19 mouse cellular contexts compared by ENCODE assay signal in the genomic region with DNA sequence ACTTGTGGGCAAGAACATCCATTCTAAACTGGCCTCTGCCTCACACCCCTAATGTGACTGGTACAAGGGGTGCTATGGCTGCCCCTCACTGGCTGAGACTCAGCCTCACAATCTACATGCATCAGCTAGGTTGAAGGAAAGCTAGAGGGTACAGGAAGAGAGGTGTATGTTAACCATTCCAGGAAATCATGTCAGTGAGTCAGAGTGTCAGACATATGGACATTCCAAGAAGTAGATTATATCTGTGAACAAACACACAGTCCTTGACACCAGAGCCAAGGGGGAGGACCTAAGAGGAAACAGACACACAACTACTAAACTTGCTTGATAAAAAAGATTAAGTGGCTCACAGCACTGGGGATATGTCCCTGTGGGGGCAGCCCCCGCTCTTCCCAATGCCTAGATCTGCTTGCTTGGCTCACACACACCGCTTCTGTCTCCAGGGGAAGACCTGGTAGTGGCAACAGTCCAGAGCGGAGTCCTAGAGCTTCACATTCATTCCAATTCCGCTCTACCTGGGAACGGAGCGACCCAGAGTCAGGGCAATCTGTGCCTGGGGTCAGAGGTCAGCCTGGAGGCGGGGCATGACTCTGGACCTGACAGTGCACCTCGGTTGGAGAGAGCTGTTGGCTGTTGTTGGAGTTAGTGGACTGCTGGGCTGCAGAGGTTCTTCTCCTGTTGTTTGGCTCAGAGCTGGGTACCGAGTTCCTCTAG. TPM values are rescaled to one million over a fixed set of nuclear protein-coding genes. Genes with fewer than 3 reads are reported as not detected.
DNase-seq lines count a peak whose midpoint lies in the region; ATAC-seq and TF ChIP-seq lines count a peak whose summit lies in the region.
"Had no signal": no experiment of that assay in that cellular context is flagged by ENCODE, and none has a peak within 500 bp of the region (broad histone marks: within the 10 kb centered on the region; RNA-seq: fewer than 3 reads in every experiment).

No protein-coding gene starts in this region.

- H3K36me3 ChIP-seq in heart, embryonic 10.5 days, result no peaks in the 10 kb centered on the region
- no peaks in the 10 kb centered on the region for H3K36me3 ChIP-seq in E14TG2a.4 (ENCODE audit: insufficient read depth, low read length)
- no peaks in the 10 kb centered on the region for H3K36me3 ChIP-seq in intestine, postnatal 0 days (ENCODE audit: control insufficient read depth, insufficient read depth)
- no peaks in the 10 kb centered on the region for H3K36me3 ChIP-seq in liver, embryonic 14.5 days (replicated peaks; ENCODE audit: control insufficient read depth, insufficient read depth, low read depth)
- H3K36me3 ChIP-seq: embryonic facial prominence, embryonic 12.5 days; forebrain, embryonic 12.5 days; midbrain, embryonic 10.5 days had no signal

- intact Hi-C loops in heart, postnatal 10 days (cut with DNase I), result no loop called here
- intact Hi-C loops in left cerebral cortex, postnatal 14 days (cut with DNase I), result no loop called here

- H3K9ac ChIP-seq in intestine, postnatal 0 days (ENCODE audit: low read depth, low read length), result peak overlapping the region; percentile 22; the same call in 1 of the 2 replicates
- H3K9ac ChIP-seq in liver, embryonic 14.5 days (replicated peaks), result no peak overlapping the region
- H3K9ac ChIP-seq: embryonic facial prominence, embryonic 12.5 days; forebrain, embryonic 12.5 days had no signal

- H3K4me1 ChIP-seq in heart, embryonic 10.5 days, result peaks cover 14% of the 10 kb centered on the region
- H3K4me1 ChIP-seq in E14TG2a.4 (replicated peaks; ENCODE audit: low read depth, low read length), result peaks cover 49% of the 10 kb centered on the region
- H3K4me1 ChIP-seq in intestine, postnatal 0 days (replicated peaks; ENCODE audit: control insufficient read depth, insufficient read depth, low read length), result no peaks in the 10 kb centered on the region
- peaks cover 0 to 10% of the 10 kb centered on the region in 2 experiments; a peak in 2 of 4 replicates for H3K4me1 ChIP-seq in liver, embryonic 14.5 days (replicated peaks; ENCODE audit: control insufficient read depth in 2 of 2, insufficient read depth in 2 of 2, low read length in 1 of 2)
- H3K4me1 ChIP-seq: embryonic facial prominence, embryonic 12.5 days had no signal

- H3K27me3 ChIP-seq in heart, embryonic 10.5 days (ENCODE audit: insufficient read depth, poor library complexity, severe bottlenecking), result no peaks in the 10 kb centered on the region
- no peaks in the 10 kb centered on the region for H3K27me3 ChIP-seq in E14TG2a.4 (ENCODE audit: insufficient read depth, low read length)
- no peaks in the 10 kb centered on the region for H3K27me3 ChIP-seq in intestine, postnatal 0 days (replicated peaks; ENCODE audit: control insufficient read depth, insufficient read depth, low read length)
- H3K27me3 ChIP-seq in liver, embryonic 14.5 days (ENCODE audit: control insufficient read depth, insufficient read depth, low read length), result no peaks in the 10 kb centered on the region
- H3K27me3 ChIP-seq: embryonic facial prominence, embryonic 12.5 days; forebrain, embryonic 12.5 days had no signal

- no peaks in the 10 kb centered on the region for H3K9me3 ChIP-seq in heart, embryonic 10.5 days
- peaks cover 7% of the 10 kb centered on the region for H3K9me3 ChIP-seq in E14TG2a.4 (ENCODE audit: low read length)
- H3K9me3 ChIP-seq in intestine, postnatal 0 days (ENCODE audit: control insufficient read depth), result no peaks in the 10 kb centered on the region
- no peaks in the 10 kb centered on the region for H3K9me3 ChIP-seq in liver, embryonic 14.5 days (ENCODE audit: control insufficient read depth, low read length)
- H3K9me3 ChIP-seq: embryonic facial prominence, embryonic 12.5 days; forebrain, embryonic 12.5 days; midbrain, embryonic 10.5 days had no signal

- no peak overlapping the region for H3K4me2 ChIP-seq in intestine, postnatal 0 days (replicated peaks; ENCODE audit: low read depth)
- no peak overlapping the region for H3K4me2 ChIP-seq in liver, embryonic 14.5 days (ENCODE audit: low read depth)
- H3K4me2 ChIP-seq: embryonic facial prominence, embryonic 12.5 days; forebrain, embryonic 12.5 days had no signal

- peak overlapping the region; percentile 44; the same call in 1 of the 2 replicates for H3K27ac ChIP-seq in heart, embryonic 10.5 days
- H3K27ac ChIP-seq in intestine, postnatal 0 days (ENCODE audit: low read depth, low read length), result peak overlapping the region; percentile 41; the same call in 1 of the 2 replicates
- no peak overlapping the region for H3K27ac ChIP-seq in liver, embryonic 14.5 days
- H3K27ac ChIP-seq: embryonic facial prominence, embryonic 12.5 days; forebrain, embryonic 12.5 days; midbrain, embryonic 10.5 days had no signal

- no peak for DNase-seq in heart, embryonic 10.5 days (ENCODE audit: low spot score)
- no peak for DNase-seq in heart, postnatal 10 days
- DNase-seq in liver, embryonic 14.5 days (ENCODE audit: low read depth in 3 of 3, low spot score in 3 of 3), result no peak
- DNase-seq in frontal cortex, postnatal 14 days (ENCODE audit: low spot score in 2 of 2), result no peak
- DNase-seq in adrenal gland, postnatal 4 days (ENCODE audit: low spot score in 2 of 2), result no peak
- DNase-seq in left cerebral cortex, postnatal 14 days (ENCODE audit: low spot score in 2 of 2), result no peak
- DNase-seq: adrenal gland, postnatal 14 days; cerebellum, adult 2 months; gastrocnemius, postnatal 14 days; lung, adult 18-20 months; thymus, postnatal 14 days had no signal

- no peak overlapping the region for H3K4me3 ChIP-seq in heart, embryonic 10.5 days
- H3K4me3 ChIP-seq in E14TG2a.4 (replicated peaks; ENCODE audit: low read length), result peak overlapping the region; percentile 50
- no peak overlapping the region for H3K4me3 ChIP-seq in intestine, postnatal 0 days (ENCODE audit: low read depth, low read length)
- no peak overlapping the region for H3K4me3 ChIP-seq in liver, embryonic 14.5 days (ENCODE audit: insufficient read depth in 1 of 2, low read depth in 2 of 2, low read length in 2 of 2)
- H3K4me3 ChIP-seq: embryonic facial prominence, embryonic 12.5 days; forebrain, embryonic 12.5 days; midbrain, embryonic 10.5 days had no signal

- no peak for TF ChIP-seq EP300 in liver, embryonic 14.5 days (IDR thresholded peaks at IDR 0.05; ENCODE audit: low read depth)

- peak; percentile 48 for ATAC-seq in intestine, postnatal 0 days
- peak; percentile 40 for ATAC-seq in liver, embryonic 14.5 days (ENCODE audit: insufficient read depth)

- 67% methylated on average over 9 of the region's 9 CpGs for WGBS in heart, embryonic 10.5 days
- 39% methylated on average over 9 of the region's 9 CpGs for WGBS in intestine, postnatal 0 days
- 57% methylated on average over 9 of the region's 9 CpGs for WGBS in liver, embryonic 14.5 days (ENCODE audit: insufficient replicate concordance)

- no peak for TF ChIP-seq CTCF in E14TG2a.4 (conservative IDR thresholded peaks at IDR 0.05; ENCODE audit: low read length)
- no peak for TF ChIP-seq CTCF in intestine, postnatal 0 days (IDR thresholded peaks at IDR 0.05; ENCODE audit: low read depth)
- no peak for TF ChIP-seq CTCF in liver, embryonic 14.5 days (IDR thresholded peaks at IDR 0.05; ENCODE audit: low read depth)

RNA-seq across cellular contexts. Expression of a gene that starts 8.1 kb away (rescaled TPM):
- 332 and 360 TPM in 2 replicates for polyA plus RNA-seq in heart, embryonic 10.5 days (2016; fragmentation: Nextera tagmentation; extraction: Ambion mirVana)
- total RNA-seq in heart, postnatal 10 days (2021), result 100 to 1,000 TPM; 575 to 597 TPM
- 442 and 454 TPM in 2 replicates for polyA plus RNA-seq in intestine, postnatal 0 days (2015; fragmentation: Nextera tagmentation; extraction: Ambion mirVana)
- 1,402 and 1,840 TPM in 2 replicates for polyA plus RNA-seq in liver, embryonic 14.5 days (2012; rRNA removed)
- polyA plus RNA-seq in liver, embryonic 14.5 days (2014; fragmentation: Nextera tagmentation; extraction: Ambion mirVana), result 511 and 539 TPM in 2 replicates
- total RNA-seq in adrenal gland, postnatal 4 days (2021), result 1,000 to 10,000 TPM; 1,005 to 1,051 TPM
- 100 to 1,000 TPM; 565 to 568 TPM for total RNA-seq in left cerebral cortex, postnatal 14 days (2021)

RNA-seq across cellular contexts. Expression of a gene that starts 23.4 kb away (rescaled TPM):
- polyA plus RNA-seq in heart, embryonic 10.5 days (2016; fragmentation: Nextera tagmentation; extraction: Ambion mirVana), result 23.6 and 30.8 TPM in 2 replicates
- total RNA-seq in heart, postnatal 10 days (2021), result 10 to 100 TPM; 44.6 to 46.5 TPM
- polyA plus RNA-seq in intestine, postnatal 0 days (2015; fragmentation: Nextera tagmentation; extraction: Ambion mirVana), result 19.8 and 23.5 TPM in 2 replicates
- polyA plus RNA-seq in liver, embryonic 14.5 days (2012; rRNA removed), result 2.7 and 2.9 TPM in 2 replicates
- 1.7 and 1.9 TPM in 2 replicates for polyA plus RNA-seq in liver, embryonic 14.5 days (2014; fragmentation: Nextera tagmentation; extraction: Ambion mirVana)
- 10 to 100 TPM; 47.5 to 66.5 TPM for total RNA-seq in adrenal gland, postnatal 4 days (2021)
- total RNA-seq in left cerebral cortex, postnatal 14 days (2021), result 1 to 10 TPM; 8.0 to 9.7 TPM

RNA-seq across cellular contexts. Expression of a gene that starts 24.2 kb away (rescaled TPM):
- polyA plus RNA-seq in heart, embryonic 10.5 days (2016; fragmentation: Nextera tagmentation; extraction: Ambion mirVana), result 12.4 and 13.1 TPM in 2 replicates
- total RNA-seq in heart, postnatal 10 days (2021), result 10 to 100 TPM; 16.5 to 16.7 TPM
- 8.2 and 8.4 TPM in 2 replicates for polyA plus RNA-seq in intestine, postnatal 0 days (2015; fragmentation: Nextera tagmentation; extraction: Ambion mirVana)
- 4.9 and 5.6 TPM in 2 replicates for polyA plus RNA-seq in liver, embryonic 14.5 days (2012; rRNA removed)
- polyA plus RNA-seq in liver, embryonic 14.5 days (2014; fragmentation: Nextera tagmentation; extraction: Ambion mirVana), result 3.3 and 4.9 TPM in 2 replicates
- 10 to 100 TPM; 19.8 to 21.2 TPM for total RNA-seq in adrenal gland, postnatal 4 days (2021)
- 10 to 100 TPM; 30.4 to 34.6 TPM for total RNA-seq in left cerebral cortex, postnatal 14 days (2021)

RNA-seq across cellular contexts. Expression of a gene that starts 40.6 kb away (rescaled TPM):
- 0.16 and 0.68 TPM in 2 replicates for polyA plus RNA-seq in heart, embryonic 10.5 days (2016; fragmentation: Nextera tagmentation; extraction: Ambion mirVana)
- not detected for total RNA-seq in heart, postnatal 10 days (2021)
- 0.18 and 0.25 TPM in 2 replicates for polyA plus RNA-seq in intestine, postnatal 0 days (2015; fragmentation: Nextera tagmentation; extraction: Ambion mirVana)
- 0.02 TPM in 2 replicates for polyA plus RNA-seq in liver, embryonic 14.5 days (2012; rRNA removed)
- polyA plus RNA-seq in liver, embryonic 14.5 days (2014; fragmentation: Nextera tagmentation; extraction: Ambion mirVana), result not detected in 2 replicates
- not detected for total RNA-seq in adrenal gland, postnatal 4 days (2021)
- total RNA-seq in left cerebral cortex, postnatal 14 days (2021), result not detected
- total RNA-seq: adrenal gland, postnatal 14 days; gastrocnemius, postnatal 14 days; left cerebral cortex, adult 18-20 months had no signal
- polyA plus RNA-seq: cerebellum, adult 2 months; heart, postnatal 0 days; neural tube, embryonic 11.5 days had no signal

Comparison
In these comparisons a context has a peak if more than half of its experiments do, and no peak if none do; other contexts are left out.
1. RNA of a gene that starts 23.4 kb away (total RNA-seq): 47.5 to 66.5 TPM in adrenal gland, postnatal 4 days and 44.6 to 46.5 TPM in heart, postnatal 10 days; 8.0 to 9.7 TPM in left cerebral cortex, postnatal 14 days; every median in the first group is over 4 times any median in the second.